Mouse (Mus musculus) right cerebral cortex, adult 2 months (tissue): ENCODE data around the gene Slc16a1.
"Not testable (repeated sequence)": the region's sequence is repeated elsewhere in the genome, so short reads cannot be mapped to it uniquely, and the experiment has no call there.

Experiments used
- DNase-seq, 2 experiments: peaks; one replicate each; pipeline ENCODE4 v3.0.0; 2021 to 2022; ENCODE audit warnings: low spot score in 2 of 2

The Slc16a1 gene

DNA sequence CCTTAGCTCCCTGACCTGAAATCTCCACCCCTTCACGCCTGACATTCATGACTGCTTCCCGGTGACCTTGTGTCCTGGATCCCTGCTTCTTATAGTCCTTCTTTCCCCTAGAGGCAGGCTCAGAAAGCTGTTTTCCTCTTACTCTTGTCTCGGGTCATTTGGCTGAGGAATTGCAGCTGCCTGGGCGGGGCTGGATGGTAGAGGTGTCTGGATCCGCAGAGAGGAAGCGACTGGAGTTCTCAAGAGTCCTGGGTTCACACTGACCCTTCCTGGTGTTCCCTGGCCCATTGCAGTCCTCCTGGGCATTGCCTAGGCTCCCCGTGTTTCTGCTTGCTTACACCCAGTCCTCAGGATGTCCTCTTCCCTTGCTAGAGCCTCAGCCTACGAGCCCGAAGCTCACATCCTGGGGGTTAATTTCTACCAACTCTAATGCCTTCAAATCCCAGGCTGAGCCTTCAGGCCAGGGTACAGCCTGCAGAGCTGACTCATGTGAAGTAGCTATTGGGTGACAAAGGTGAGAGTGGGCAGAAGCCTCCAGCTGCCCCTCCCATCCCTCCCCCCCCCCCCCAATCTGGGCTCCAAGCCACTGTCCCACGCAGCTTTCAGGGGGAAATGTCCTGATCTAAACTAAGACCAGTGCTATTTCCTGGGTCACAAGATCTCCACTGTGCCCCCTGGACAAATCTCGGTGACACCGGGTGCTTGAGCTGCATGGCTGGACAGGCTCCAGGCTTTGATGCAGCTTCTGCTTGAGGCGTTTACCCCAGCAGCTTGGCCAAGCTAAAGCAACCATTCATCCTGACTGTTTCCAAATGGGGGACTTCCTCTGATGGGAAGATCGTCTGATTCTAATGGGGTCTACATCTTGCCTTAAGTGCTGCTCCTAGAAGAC lies 36.1 kb downstream of the Slc16a1 start:
- no peak for DNase-seq

GRCm38 (mm10) chr3:104675258-104675851 lies 36.9 kb downstream of the Slc16a1 start:
- peak; percentile 63 to 76 for DNase-seq

DNA sequence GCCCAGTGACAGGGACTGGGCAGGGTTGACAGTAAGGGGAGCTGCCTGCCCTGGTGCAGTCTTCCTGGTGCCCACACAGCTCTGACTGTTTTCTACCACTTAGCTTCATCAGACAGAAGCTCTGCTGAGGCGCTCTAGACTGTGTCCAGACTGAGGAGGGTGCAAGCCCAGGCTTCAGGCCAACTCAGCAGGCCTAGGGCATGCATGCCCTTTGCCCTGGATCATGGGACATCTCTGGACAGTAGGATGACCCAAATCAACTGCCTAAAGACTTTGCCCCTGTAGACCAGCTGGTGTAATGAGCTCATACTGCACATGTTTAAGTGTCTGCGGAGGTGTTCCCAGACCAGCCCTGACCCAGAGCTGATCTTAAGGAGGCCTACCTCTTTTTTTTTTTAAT lies 39.3 kb downstream of the Slc16a1 start:
- no peak for DNase-seq

GRCm38 (mm10) chr3:104678826-104679225 lies 40.4 kb downstream of the Slc16a1 start:
- peak in 1 of 2 experiments; percentile 20 for DNase-seq

GRCm38 (mm10) chr3:104682671-104683504 lies 44.4 kb downstream of the Slc16a1 start:
- DNase-seq: peak; percentile 60 to 76

DNA sequence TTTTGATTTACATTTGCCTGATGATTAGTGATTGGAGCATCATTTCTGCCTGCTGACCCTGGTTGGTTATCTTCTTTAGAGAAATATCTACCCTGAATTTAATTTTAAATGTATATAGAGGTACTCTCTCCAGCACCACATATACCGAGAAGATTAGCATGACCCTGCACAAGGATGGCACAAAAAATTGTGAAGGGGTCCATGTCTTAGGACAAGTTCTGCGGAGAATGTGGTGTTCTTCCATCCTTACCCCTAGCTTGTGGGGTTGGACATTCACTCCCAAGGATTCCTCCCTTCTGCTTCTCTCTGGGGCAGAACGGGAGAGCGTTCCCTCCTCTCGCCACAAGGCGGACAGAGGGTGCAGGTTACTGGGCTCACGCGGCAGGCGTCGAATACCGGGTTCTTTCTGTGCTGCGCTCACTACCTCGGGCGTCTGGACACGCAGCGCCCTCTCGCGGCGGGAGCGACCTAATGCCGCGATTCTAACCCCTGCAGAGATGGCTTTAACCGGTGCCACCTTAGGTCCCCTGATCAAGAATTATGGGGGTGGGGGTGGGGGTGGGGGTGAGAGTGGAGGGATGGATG lies 62.4 kb downstream of the Slc16a1 start:
- DNase-seq: peak; percentile 65 to 68

DNA sequence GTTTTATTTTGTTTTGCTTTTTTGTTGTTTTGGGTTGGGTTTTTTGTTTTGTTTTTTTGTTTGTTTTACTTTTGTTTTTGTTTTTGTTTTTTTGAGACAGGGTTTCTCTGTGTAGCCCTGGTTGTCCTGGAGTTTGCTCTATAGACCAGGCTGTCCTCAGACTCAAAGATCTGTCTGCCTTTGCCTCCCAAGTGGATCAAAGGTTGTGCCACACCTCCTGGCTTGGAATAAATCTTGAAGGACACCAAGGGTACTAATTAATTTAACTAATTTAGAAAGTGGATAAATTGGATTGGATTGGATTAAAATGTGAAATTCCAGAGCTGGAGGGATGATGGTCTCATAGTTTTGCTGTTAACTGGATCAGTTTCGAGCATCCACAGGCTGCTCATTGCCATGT lies 63.3 kb downstream of the Slc16a1 start:
- DNase-seq: no peak

- DNase-seq: no peak
Observed at GRCm38 (mm10) chr3:104703941-104704340, 65.5 kb downstream of the Slc16a1 start.

- no peak for DNase-seq
Observed at GRCm38 (mm10) chr3:104706446-104706845, 68.0 kb downstream of the Slc16a1 start.

DNA sequence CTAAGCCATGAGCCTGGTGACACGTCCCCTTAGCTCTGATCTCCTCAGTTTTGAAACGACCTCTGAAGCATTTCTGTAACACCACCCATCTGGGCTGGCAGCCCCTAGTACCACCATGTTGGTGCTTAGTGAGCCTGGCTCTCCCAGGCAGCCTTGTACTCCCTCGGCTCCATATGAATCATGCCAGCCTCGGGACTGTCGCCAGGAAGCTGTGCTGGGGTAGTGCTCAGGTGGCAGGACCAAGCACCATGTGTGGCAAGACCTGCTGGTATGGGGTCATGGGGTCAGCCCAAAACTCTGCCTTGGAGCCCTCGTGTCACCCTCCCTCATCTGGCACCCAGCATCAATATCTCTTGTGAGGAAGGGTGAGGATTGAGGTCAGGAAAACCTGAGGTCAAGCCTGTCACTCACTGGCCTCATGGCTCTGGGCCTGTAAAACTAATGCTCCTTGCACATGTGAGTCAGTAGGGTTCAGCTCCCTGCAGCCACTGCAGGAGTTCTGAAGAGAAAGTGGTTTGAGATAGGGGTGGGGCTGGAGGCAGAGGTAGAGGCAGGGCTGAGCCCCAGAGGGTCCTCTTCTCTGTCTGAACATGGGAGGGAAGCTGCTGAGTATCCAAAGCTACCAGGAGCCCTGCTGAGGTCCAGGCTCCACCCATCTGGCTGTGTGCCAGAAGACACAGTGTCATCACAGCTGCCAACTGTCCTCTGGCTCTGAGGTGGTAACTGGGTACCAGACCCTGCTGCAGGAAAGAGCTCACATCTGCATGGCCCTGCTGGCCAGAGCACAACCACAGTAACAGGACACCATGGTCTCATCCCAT lies 68.7 kb downstream of the Slc16a1 start:
- DNase-seq: not testable (repeated sequence)

GRCm38 (mm10) chr3:104707772-104708144 lies 69.3 kb downstream of the Slc16a1 start:
- not testable (repeated sequence) for DNase-seq
